Mouse (Mus musculus) T-helper 2 cell (primary cell): ENCODE results near the gene Timm17a.

Experiments used
- in situ Hi-C: fragments of 300-600 bp; cut with MboI, MseI; formaldehyde crosslinking; loops from one replicate; pipeline ENCODE4 v1.15.1; 2025; ENCODE audit warnings: high pct_unique_total_duplicates

The Timm17a gene

DNA sequence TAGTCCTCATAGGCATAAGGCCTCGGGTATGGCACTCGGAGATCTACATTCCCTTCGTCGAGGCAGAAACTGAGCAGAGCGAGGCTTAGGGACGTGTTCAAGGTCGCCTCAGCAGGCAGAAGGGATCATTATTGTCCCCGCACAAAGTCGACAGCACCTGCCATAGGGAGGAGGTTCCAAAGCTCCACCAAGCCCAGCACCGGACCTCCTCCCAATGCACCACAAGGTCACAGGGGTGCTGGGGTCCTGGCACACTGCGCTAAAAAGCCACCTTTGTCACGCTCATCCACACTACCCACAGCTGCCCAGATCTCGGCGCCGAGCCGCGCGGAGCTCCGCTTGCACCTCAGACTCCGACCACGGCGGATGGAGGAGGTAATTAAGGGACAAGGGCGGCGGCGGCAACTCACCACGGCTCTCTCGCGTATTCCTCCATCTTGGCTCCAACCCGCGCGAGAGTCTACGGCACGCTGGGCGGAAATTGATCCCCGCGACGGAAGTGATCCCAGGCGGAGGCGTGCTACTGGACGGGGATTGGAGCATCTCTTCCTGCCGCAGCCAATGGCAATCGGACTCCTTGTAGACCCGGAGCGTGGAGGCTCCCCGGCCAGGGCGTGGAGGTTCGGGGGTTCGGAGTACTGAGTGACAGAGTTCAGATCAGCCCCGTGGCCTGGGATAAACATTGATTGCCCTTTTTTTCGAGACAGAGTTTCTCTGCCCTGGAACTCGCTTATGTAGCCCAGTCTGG, at the start of gene Timm17a:
Timm17a (minus strand) TSS at position 495 of the 748 bp plus-strand sequence.
- in situ Hi-C loops, result loop anchor here (10.0 kb wide), 1 partner anchor 811 kb away; no protein-coding TSS in a partner anchor

- in situ Hi-C loops, result no loop called here
These were observed 48.5 kb upstream of the Timm17a start for GRCm38 (mm10) chr1:135362115-135362514.

- in situ Hi-C loops, result no loop called here
These were observed 47.9 kb upstream of the Timm17a start for GRCm38 (mm10) chr1:135361491-135361890.

DNA sequence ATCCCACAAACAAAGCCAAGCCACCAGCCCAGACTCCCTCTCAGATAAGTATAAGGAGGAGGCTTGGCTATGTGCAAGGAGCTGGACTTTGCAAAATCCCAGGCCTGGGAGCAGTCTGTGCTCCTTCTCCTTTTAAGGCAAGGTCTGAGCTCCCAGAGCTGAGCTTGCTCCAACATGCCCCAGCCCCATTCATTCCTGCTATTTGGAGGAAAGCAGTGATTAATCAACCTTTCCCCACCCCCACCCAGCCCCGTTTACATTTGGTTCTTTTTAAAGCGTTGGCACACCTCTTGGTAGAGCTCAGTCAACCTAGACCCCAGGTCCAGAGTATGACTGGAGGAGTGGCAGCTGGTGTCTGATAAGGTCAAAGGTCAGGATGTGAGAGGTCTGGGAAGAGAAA, 45.5 kb upstream of the Timm17a start:
- in situ Hi-C loops, result no loop called here

DNA sequence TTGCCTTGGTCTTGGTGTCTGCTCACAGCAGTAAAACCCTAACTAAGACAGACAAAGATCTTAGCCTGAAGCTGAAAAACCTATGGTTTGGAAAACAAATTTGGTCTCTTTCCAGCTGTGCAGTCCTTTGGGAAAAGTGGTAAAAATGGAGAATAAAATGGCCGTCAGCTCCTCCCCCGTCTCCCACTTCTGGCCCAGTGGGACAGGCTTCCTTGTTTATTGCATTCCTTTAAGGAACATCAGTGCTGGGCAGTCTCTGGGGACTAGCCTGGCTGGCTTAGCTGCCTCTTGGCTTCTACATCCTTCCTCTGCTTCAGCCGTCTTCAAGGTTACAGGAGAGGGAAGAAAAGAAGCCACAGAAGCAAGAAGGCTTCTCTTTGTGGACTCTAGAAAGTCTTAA, 38.4 kb upstream of the Timm17a start:
- in situ Hi-C loops, result no loop called here

DNA sequence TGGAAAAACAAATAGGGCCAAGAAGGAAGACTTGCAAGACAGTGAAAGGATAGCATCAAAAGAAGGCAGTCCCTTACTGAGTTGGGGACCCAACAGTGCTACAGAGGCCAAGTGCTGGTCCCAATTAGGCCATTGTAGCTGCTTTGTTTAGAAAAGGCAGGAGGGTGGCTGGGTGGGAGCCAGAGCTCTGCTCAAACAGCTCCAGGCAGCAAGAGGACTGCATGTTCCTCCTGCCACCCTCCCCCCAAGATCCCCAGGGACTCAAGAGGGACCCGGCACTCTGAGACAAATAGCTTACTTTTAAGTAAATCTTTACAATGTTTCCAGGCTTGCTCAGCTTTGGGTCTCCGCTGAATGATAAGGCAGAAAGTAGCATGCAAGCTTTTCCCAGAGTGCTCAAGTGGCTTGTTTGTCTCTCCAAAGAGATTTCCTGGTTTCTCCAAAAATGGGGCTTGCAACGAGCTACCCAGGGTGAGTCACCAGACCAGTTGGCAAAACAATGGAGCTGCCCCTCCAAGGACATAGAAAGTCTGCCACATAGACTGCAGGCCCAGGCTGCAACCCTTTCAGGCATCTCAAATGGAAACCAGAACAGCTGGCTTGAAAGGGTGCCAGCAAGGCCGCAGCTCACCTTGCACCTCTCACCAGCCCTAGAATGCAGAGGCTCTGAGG, 34.1 kb upstream of the Timm17a start:
- in situ Hi-C loops, result no loop called here

- in situ Hi-C loops, result no loop called here
These were observed 33.3 kb upstream of the Timm17a start for GRCm38 (mm10) chr1:135346891-135347290.

GRCm38 (mm10) chr1:135344026-135344425, 30.4 kb upstream of the Timm17a start:
- in situ Hi-C loops, result no loop called here

- in situ Hi-C loops, result no loop called here
These were observed 28.4 kb upstream of the Timm17a start for GRCm38 (mm10) chr1:135341947-135342346.

DNA sequence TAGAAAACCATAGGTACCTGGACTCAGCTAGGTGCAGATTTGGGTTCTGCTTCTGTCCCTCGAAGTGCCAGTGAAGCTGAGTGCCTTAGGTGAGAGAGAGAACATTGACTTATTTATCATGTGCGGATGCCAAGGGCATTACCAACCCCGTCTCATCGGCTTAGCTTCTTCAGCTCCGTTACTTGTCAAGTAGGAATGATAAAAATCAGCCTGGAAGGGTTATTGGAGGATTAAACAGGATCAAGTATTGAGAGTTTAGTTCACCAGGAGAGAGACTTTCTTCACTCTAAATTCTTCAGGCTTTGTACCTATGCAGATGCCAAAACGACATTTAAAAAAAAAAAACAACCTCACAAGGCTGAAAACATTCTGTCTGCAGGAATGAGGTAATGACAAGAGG, 17.0 kb upstream of the Timm17a start:
- in situ Hi-C loops, result no loop called here

DNA sequence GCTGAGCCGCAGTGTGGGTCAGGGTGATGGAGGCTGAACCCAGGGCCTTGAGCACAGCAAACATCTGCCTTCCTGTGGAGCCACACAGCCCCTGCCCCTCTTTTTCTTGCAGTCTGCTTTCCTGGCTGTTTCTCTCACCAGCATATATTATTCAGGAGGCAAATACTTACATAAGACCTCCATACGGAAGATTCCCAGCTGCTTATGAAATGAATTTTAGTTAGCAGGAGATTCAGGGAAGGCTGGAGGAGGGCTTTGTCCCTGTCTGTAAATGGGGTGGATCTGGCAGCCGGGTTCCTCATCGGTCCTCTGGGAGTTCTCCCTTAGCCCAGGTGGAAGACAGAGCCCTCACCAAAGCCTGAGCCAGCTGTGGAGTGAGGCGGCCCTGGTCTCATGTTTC, 14.8 kb upstream of the Timm17a start:
- in situ Hi-C loops, result no loop called here

GRCm38 (mm10) chr1:135325934-135326333, 12.4 kb upstream of the Timm17a start:
- in situ Hi-C loops, result no loop called here

- in situ Hi-C loops, result no loop called here
These were observed 11.0 kb upstream of the Timm17a start, which contains the start of gene Lmod1 for GRCm38 (mm10) chr1:135324571-135324970. TSS of gene Lmod1 (plus strand) at chr1:135324807.

- in situ Hi-C loops, result no loop called here
These were observed 9.9 kb upstream of the Timm17a start for GRCm38 (mm10) chr1:135323367-135323901.

- in situ Hi-C loops, result loop anchor here (10.0 kb wide), 1 partner anchor 813 kb away; no protein-coding TSS in a partner anchor
These were observed 1.4 kb downstream of the Timm17a start for GRCm38 (mm10) chr1:135312201-135312600.

DNA sequence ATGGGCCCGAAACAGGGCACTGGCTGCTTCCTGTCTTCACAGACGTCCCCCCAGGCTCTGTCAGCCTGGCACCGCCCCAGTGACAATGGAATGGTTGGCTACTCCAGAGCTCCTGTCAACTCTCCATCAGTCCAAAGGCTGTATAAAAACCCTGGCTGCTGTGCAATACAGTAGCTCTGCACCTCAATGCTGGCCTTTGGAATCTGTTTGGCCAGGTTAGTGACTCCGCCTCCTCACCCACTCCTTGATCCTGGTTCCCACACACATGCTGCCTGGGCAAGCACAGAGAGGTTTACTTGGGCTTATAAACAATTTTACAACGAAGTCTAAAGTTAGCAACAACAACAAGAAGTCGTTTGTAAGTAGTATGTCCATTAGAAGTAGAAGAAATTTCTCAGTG, 2.2 kb downstream of the Timm17a start:
- in situ Hi-C loops, result loop anchor here (10.0 kb wide), 1 partner anchor 813 kb away; no protein-coding TSS in a partner anchor

DNA sequence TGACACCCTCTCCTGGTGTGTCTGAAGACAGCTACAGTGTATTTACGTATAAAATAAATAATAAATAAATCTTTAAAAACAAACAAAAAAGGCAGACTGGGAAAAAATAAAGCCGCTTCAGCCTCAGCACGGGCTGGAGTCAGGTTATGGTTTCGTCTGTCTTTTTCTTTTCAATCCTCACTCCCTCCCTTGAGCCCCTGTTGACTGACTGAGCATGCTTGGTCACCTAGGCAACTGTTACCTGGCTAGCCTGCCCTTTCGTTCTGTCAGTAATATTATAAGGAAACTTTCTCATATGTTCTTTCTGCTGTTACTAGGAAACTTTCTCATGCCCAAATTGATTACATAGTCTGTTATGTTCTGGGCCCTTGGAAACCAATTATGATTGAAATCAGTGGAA, 22.7 kb downstream of the Timm17a start:
- in situ Hi-C loops, result no loop called here

DNA sequence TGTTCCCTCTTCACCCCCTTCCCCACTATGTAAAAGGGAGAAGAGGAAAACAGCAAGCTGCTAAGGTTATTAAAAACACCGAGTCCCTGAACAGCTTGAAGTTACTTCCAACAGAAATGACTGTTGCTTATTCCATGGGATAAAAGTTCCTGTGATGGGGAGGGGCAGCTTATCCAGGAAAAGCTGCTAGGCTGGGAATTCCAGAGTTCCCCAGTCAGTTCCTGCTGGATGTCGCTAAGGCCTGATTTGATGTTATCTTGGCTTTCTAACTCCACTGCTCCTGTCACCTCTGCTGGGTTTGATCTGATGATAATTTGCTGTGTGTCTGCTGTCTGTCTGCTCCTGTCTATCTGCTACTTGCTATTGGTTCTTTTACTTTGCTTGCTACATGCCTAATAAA, 27.3 kb downstream of the Timm17a start:
- in situ Hi-C loops, result loop anchor here (10.0 kb wide), 1 partner anchor 1202 kb away; no protein-coding TSS in a partner anchor

DNA sequence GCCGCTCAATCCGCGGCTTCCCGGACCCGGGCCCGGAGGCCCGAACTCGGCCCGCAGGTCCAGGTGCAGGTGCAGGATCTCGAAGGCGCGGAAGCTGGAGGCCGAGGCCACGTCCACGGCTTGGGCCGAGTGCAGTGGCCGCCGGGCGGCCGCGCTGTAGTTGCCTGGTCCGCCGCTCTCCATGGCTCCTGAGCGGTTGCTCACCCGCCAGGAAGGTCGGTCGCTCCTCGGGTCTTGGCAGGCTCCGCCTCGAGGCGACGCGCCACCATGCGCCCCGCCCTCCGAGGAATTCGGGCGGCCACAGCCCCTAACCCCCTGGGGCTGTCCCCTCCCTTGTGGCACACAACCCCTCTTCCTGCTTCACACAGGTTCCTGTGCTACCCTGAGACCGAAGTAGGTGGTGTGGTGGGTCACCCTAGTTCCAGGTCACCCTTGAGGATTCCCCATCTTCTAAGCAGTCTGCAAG, 29.7 kb downstream of the Timm17a start, which contains the start of gene Rnpep:
Rnpep (minus strand) TSS at position 259 of the 466 bp plus-strand sequence.
- in situ Hi-C loops, result loop anchor here (10.0 kb wide), 1 partner anchor 1199 kb away; no protein-coding TSS in a partner anchor

DNA sequence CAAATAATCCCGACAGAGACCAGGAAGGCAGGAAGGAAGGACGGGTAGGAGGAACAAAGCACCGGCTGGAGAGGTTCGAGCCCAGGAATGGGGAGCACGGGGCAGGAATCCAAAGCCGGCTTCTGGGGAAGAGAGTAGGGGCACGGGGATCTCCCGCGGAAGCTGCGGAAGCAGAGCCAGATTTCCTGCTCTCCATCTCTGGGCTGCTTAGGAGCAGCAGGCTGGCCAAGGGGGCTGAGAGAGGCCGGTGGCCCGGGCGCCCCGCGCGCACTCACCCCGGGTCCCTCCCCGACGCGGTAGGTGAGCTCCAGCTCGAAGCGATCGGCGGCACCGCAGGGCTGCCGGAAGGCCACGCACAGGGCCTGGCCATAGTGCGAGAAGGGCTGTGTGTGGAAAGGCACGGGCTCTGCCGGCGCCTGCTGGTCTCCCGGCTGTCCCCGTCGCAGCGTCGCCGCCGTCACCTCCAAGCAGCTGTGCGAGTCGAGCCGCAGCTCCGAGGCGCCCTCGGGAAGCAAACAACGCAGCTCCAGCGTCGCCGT, 30.2 kb downstream of the Timm17a start:
- in situ Hi-C loops, result loop anchor here (10.0 kb wide), 1 partner anchor 1199 kb away; no protein-coding TSS in a partner anchor

- in situ Hi-C loops, result loop anchor here (10.0 kb wide), 1 partner anchor 1198 kb away; no protein-coding TSS in a partner anchor
These were observed 30.9 kb downstream of the Timm17a start for GRCm38 (mm10) chr1:135282536-135283286.
